Mouse (Mus musculus): ENCODE results near the gene Mrvi1.

- TF ChIP-seq CTCF (conservative IDR thresholded peaks at IDR 0.05; ENCODE audit: low read length) (no peak), POU5F1 (IDR thresholded peaks at IDR 0.05; ENCODE audit: borderline replicate concordance, low read length) (no peak), NANOG (IDR thresholded peaks at IDR 0.05; ENCODE audit: borderline replicate concordance, low read length) (no peak)
Measured at GRCm38 (mm10) chr7:110818787-110819350, 163.4 kb downstream of the Mrvi1 start.

All from E14TG2a.4 (cell line).